16 mouse cellular contexts compared by ENCODE assay signal in genomic region chr17:47516232-47516631, GRCm38 (mm10). TPM values are rescaled to one million over a fixed set of nuclear protein-coding genes. Genes with fewer than 3 reads are reported as not detected.
A peak's percentile ranks its signal among the peaks of the same experiment; 100 is the strongest.
DNase-seq lines count a peak whose midpoint lies in the region; ATAC-seq and TF ChIP-seq lines count a peak whose summit lies in the region.
"Had no signal": no experiment of that assay in that cellular context is flagged by ENCODE, and none has a peak within 500 bp of the region (broad histone marks: within the 10 kb centered on the region; RNA-seq: fewer than 3 reads in every experiment).

No protein-coding gene starts in this region.

- 0 out of 2 replicates have a peak, but pooled peaks have one; percentile 2 for TF ChIP-seq CTCF in lung, adult 2 months (IDR thresholded peaks at IDR 0.05; ENCODE audit: insufficient read depth, low read length)

- DNase-seq in CD4-positive, CD25-positive, alpha-beta regulatory T cell, adult 2 months (ENCODE audit: low read depth, low spot score), result peak; percentile 62
- no peak for DNase-seq in lung, adult 2 months
- no peak for DNase-seq in lung, postnatal 25 days (ENCODE audit: low spot score)
- peak; percentile 40 for DNase-seq in NIH3T3 (ENCODE audit: low read depth)
- peak; percentile 53 for DNase-seq in thymus, postnatal 25 days
- no peak for DNase-seq in left cerebral cortex, postnatal 10 days (ENCODE audit: extremely low spot score in 1 of 2, low spot score in 2 of 2)
- no peak for DNase-seq in adrenal gland, adult 8-10 months
- DNase-seq: adrenal gland, adult 2 months; cerebellum, adult 9-11 months; liver, embryonic 13.5 days; retina, postnatal 1 day had no signal

- no peak overlapping the region for H3K4me3 ChIP-seq in lung, adult 2 months (replicated peaks; ENCODE audit: extremely low read depth, low read depth, low read length)
- H3K4me3 ChIP-seq: hindbrain, embryonic 15.5 days; kidney, embryonic 15.5 days; liver, embryonic 13.5 days; neural tube, embryonic 15.5 days had no signal

- WGBS in lung, adult 2 months, result 97% methylated on average over 3 of the region's 3 CpGs

- intact Hi-C loops in left cerebral cortex, postnatal 10 days (cut with DNase I), result no loop called here

- TF ChIP-seq POLR2A in lung, adult 2 months (IDR thresholded peaks at IDR 0.05; ENCODE audit: borderline replicate concordance, extremely low read depth, low read depth, low read length), result no peak

- no peak for ATAC-seq in CD4-positive, CD25-positive, alpha-beta regulatory T cell, adult 4 months
- ATAC-seq: forebrain, embryonic 16.5 days had no signal

- peaks cover 23% of the 10 kb centered on the region for H3K4me1 ChIP-seq in lung, adult 2 months (ENCODE audit: control insufficient read depth, insufficient read depth, low read length)

RNA-seq across cellular contexts. Expression of gene Ccnd3, which starts 11.4 kb away (rescaled TPM):
- polyA plus RNA-seq in CD4-positive, CD25-positive, alpha-beta regulatory T cell, adult 4 months (2017; shearing (Covaris generic)), result 100 to 1,000 TPM; 149 to 151 TPM
- 202 and 229 TPM in 2 replicates for polyA plus RNA-seq in lung, adult 2 months (2012; rRNA removed)
- 10 to 100 TPM; 24.5 to 26.7 TPM for total RNA-seq in left cerebral cortex, postnatal 10 days (2021)
- 100 to 1,000 TPM; 350 to 623 (median 446) TPM for total RNA-seq in adrenal gland, adult 8-10 months (2022)

RNA-seq across cellular contexts. Expression of gene Taf8, which starts 14.1 kb away (rescaled TPM):
- 10 to 100 TPM; 61.1 to 95.4 TPM for polyA plus RNA-seq in CD4-positive, CD25-positive, alpha-beta regulatory T cell, adult 4 months (2017; shearing (Covaris generic))
- 25.7 and 32.2 TPM in 2 replicates for polyA plus RNA-seq in lung, adult 2 months (2012; rRNA removed)
- 10 to 100 TPM; 13.8 to 14.3 TPM for total RNA-seq in left cerebral cortex, postnatal 10 days (2021)
- total RNA-seq in adrenal gland, adult 8-10 months (2022), result 10 to 100 TPM; 22.8 to 29.9 (median 25.9) TPM

Comparison
In these comparisons a context has a peak if more than half of its experiments do, and no peak if none do; other contexts are left out.
1. DNase-seq: peak in CD4-positive, CD25-positive, alpha-beta regulatory T cell, adult 2 months (single experiment), NIH3T3 (single experiment) and thymus, postnatal 25 days (single experiment); none in lung, adult 2 months (single experiment), lung, postnatal 25 days (single experiment), left cerebral cortex, postnatal 10 days (0 of 2) and adrenal gland, adult 8-10 months (single experiment).
2. RNA of gene Ccnd3, which starts 11.4 kb away (total RNA-seq): 350 to 623 TPM in adrenal gland, adult 8-10 months; 24.5 to 26.7 TPM in left cerebral cortex, postnatal 10 days; every median in the first group is over 10 times any median in the second.